Mouse (Mus musculus) limb, embryonic 15.5 days (tissue): Measurements from ENCODE around the gene Tmem203. TPM values are rescaled to one million over a fixed set of nuclear protein-coding genes. Genes with fewer than 3 reads are reported as not detected.
"Not testable (repeated sequence)": the region's sequence is repeated elsewhere in the genome, so short reads cannot be mapped to it uniquely, and the experiment has no call there.

Experiments
- ATAC-seq: fragments of 200-750 bp; cut with Nextera tagmentation; 2 replicates; pipeline ENCODE4 v1.8.0; 2017; ENCODE audit warnings: low read depth, moderate TSS enrichment; ENCODE audit not compliant: insufficient number of reproducible peaks, low FRiP score, low TSS enrichment
- H3K27ac ChIP-seq: fragments of 300-500 bp; sonication (generic); 2 replicates; pipeline ENCODE4 v1.5.1; 2015; ENCODE audit warnings: moderate library complexity, mild to moderate bottlenecking, inconsistent platforms
- H3K27me3 ChIP-seq: fragments of 300-500 bp; sonication (generic); 2 replicates; pipeline ENCODE4 v1.6.1; 2015; ENCODE audit warnings: inconsistent platforms
- H3K36me3 ChIP-seq: fragments of 300-500 bp; sonication (generic); 2 replicates; pipeline ENCODE4 v1.6.1; 2015; ENCODE audit warnings: inconsistent platforms
- H3K4me1 ChIP-seq: fragments of 300-500 bp; sonication (generic); 2 replicates; pipeline ENCODE4 v1.6.1; 2015; ENCODE audit warnings: inconsistent platforms
- H3K4me2 ChIP-seq: fragments of 300-500 bp; sonication (generic); 2 replicates; pipeline ENCODE4 v1.6.1; 2015; ENCODE audit warnings: mild to moderate bottlenecking, inconsistent platforms
- H3K4me3 ChIP-seq: fragments of 300-500 bp; sonication (generic); 2 replicates; pipeline ENCODE4 v1.5.1; 2015; ENCODE audit warnings: mild to moderate bottlenecking, inconsistent platforms
- H3K9ac ChIP-seq: fragments of 300-500 bp; sonication (generic); 2 replicates; pipeline ENCODE4 v1.6.1; 2015; ENCODE audit warnings: inconsistent platforms
- H3K9me3 ChIP-seq: fragments of 300-500 bp; sonication (generic); 2 replicates; pipeline ENCODE4 v1.6.1; 2016; ENCODE audit warnings: inconsistent platforms
- WGBS: fragments of 180-500 bp; shearing (Covaris S2); methylation state at CpG from one replicate; pipeline ENCODE4 v1.1.7; 2015; 5-methylcytosine and 5-hydroxymethylcytosine counted together
- polyA plus RNA-seq: library from polyadenylated mRNA; unstranded; fragments of >200 nt; fragmentation: Nextera tagmentation; extraction: Ambion mirVana; gene quantifications from 2 replicates; pipeline ENCODE4 v1.2.1, GENCODE M21; 2015

Tmem203 gene
- polyA plus RNA-seq, 1 experiment from 2014 or later = 21.4 TPM

- H3K36me3 ChIP-seq = peaks cover 47% of the 10 kb centered on the region
These were observed 8.8 kb upstream of the Tmem203 start, which contains the start of gene AL732309.1 for GRCm38 (mm10) chr2:25246183-25247072. AL732309.1 (minus strand) TSS chr2:25246863.

GRCm38 (mm10) chr2:25252331-25252730 lies 2.9 kb upstream of the Tmem203 start:
- H3K4me1 ChIP-seq = peaks cover 16% of the 10 kb centered on the region
- no peak overlapping the region for H3K4me2 ChIP-seq
- H3K9ac ChIP-seq = no peak overlapping the region
- no peak overlapping the region for H3K4me3 ChIP-seq
- no peaks in the 10 kb centered on the region for H3K27me3 ChIP-seq
- no peak overlapping the region for H3K27ac ChIP-seq
- no peaks in the 10 kb centered on the region for H3K9me3 ChIP-seq
- peaks cover 45% of the 10 kb centered on the region for H3K36me3 ChIP-seq
- WGBS = 79% methylated on average over 1 of the region's 1 CpGs
- ATAC-seq = no peak

More at GRCm38 (mm10) chr2:25246183-25247072, 8.8 kb upstream of the Tmem203 start, which contains the start of gene AL732309.1:
- H3K9ac ChIP-seq = no peak within 1 kb of the TSS
- H3K27ac ChIP-seq = no peak within 1 kb of the TSS; the same call in 1 of the 2 replicates
- no peak within 1 kb of the TSS for H3K4me2 ChIP-seq
- WGBS = 83% methylated on average over 10 of the region's 10 CpGs
- H3K27me3 ChIP-seq = peaks cover 26% of the 10 kb centered on the region
- ATAC-seq = no peak
- H3K4me3 ChIP-seq = no peak within 1 kb of the TSS
- H3K4me1 ChIP-seq = peaks cover 15% of the 10 kb centered on the region
- H3K9me3 ChIP-seq = no peaks in the 10 kb centered on the region

- not testable (repeated sequence) for H3K27me3 ChIP-seq, ATAC-seq, H3K27ac ChIP-seq, H3K9ac ChIP-seq, H3K9me3 ChIP-seq, H3K36me3 ChIP-seq
- H3K4me1 ChIP-seq = peaks cover 16% of the 10 kb centered on the region
- H3K4me2 ChIP-seq = peak overlapping the region; percentile 86
- H3K4me3 ChIP-seq = peak overlapping the region; percentile 99
- WGBS = 55% methylated on average over 12 of the region's 12 CpGs
These were observed 1.3 kb downstream of the Tmem203 start for GRCm38 (mm10) chr2:25256443-25257109.

GRCm38 (mm10) chr2:25257250-25257649 lies 2.0 kb downstream of the Tmem203 start:
- not testable (repeated sequence) for H3K9me3 ChIP-seq, H3K9ac ChIP-seq, H3K36me3 ChIP-seq, H3K4me2 ChIP-seq, ATAC-seq, H3K27me3 ChIP-seq, H3K27ac ChIP-seq, H3K4me3 ChIP-seq
- WGBS = 84% methylated on average over 5 of the region's 5 CpGs
- H3K4me1 ChIP-seq = peaks cover 21% of the 10 kb centered on the region

GRCm38 (mm10) chr2:25258887-25259286 lies 3.6 kb downstream of the Tmem203 start:
- Histone ChIP-seq H3K4me1 (peaks cover 33% of the 10 kb centered on the region), H3K36me3 (no peaks in the 10 kb centered on the region), H3K9me3 (no peaks in the 10 kb centered on the region), H3K27ac (no peak overlapping the region), H3K4me3 (no peak overlapping the region), H3K4me2 (no peak overlapping the region), H3K9ac (no peak overlapping the region), H3K27me3 (peaks cover 9% of the 10 kb centered on the region)
- WGBS = 61% methylated on average over 2 of the region's 2 CpGs
- no peak for ATAC-seq

GRCm38 (mm10) chr2:25261870-25262269 lies 6.6 kb downstream of the Tmem203 start:
- WGBS = 46% methylated on average over 12 of the region's 12 CpGs
- H3K36me3 ChIP-seq = no peaks in the 10 kb centered on the region
- no peak overlapping the region for H3K9ac ChIP-seq
- no peak; the same call in 1 of the 2 replicates for ATAC-seq
- peak overlapping the region; percentile 63 for H3K4me3 ChIP-seq
- H3K27me3 ChIP-seq = peaks cover 20% of the 10 kb centered on the region
- peak overlapping the region; percentile 98 for H3K4me2 ChIP-seq
- no peak overlapping the region; the same call in 1 of the 2 replicates for H3K27ac ChIP-seq
- H3K9me3 ChIP-seq = no peaks in the 10 kb centered on the region
- peaks cover 39% of the 10 kb centered on the region for H3K4me1 ChIP-seq

- Histone ChIP-seq H3K27me3 (peaks cover 20% of the 10 kb centered on the region), H3K36me3 (no peaks in the 10 kb centered on the region), H3K9me3 (no peaks in the 10 kb centered on the region), H3K4me1 (peaks cover 39% of the 10 kb centered on the region), H3K9ac (peak within 1 kb of the TSS; percentile 54), H3K4me2 (peak within 1 kb of the TSS; percentile 98), H3K4me3 (peak within 1 kb of the TSS; percentile 63), H3K27ac (no peak within 1 kb of the TSS; the same call in 1 of the 2 replicates)
- peak; percentile 97 for ATAC-seq
- under 1% methylated on average over 39 of the region's 39 CpGs for WGBS
These were observed 7.1 kb downstream of the Tmem203 start, which contains the start of gene Tprn for GRCm38 (mm10) chr2:25262291-25262767. Tprn (plus strand) TSS chr2:25262618.

- peaks cover 39% of the 10 kb centered on the region for H3K4me1 ChIP-seq
- H3K36me3 ChIP-seq = 0 out of 2 replicates have a peak, but pooled peaks cover 5% of the 10 kb centered on the region
- no peak overlapping the region for H3K27ac ChIP-seq
- peaks cover 20% of the 10 kb centered on the region for H3K27me3 ChIP-seq
- peak overlapping the region; percentile 54 for H3K9ac ChIP-seq
- 0 out of 2 replicates have a peak, but pooled peaks have one; percentile 7 for ATAC-seq
- peak overlapping the region; percentile 98 for H3K4me2 ChIP-seq
- WGBS = under 1% methylated on average over 56 of the region's 82 CpGs
- no peaks in the 10 kb centered on the region for H3K9me3 ChIP-seq
- peak overlapping the region; percentile 63 for H3K4me3 ChIP-seq
These were observed 7.8 kb downstream of the Tmem203 start for GRCm38 (mm10) chr2:25262795-25263622.

- Histone ChIP-seq H3K27ac (no peak overlapping the region), H3K4me2 (peak overlapping the region; percentile 98), H3K27me3 (peaks cover 20% of the 10 kb centered on the region), H3K9ac (peak overlapping the region; percentile 54), H3K9me3 (no peaks in the 10 kb centered on the region), H3K4me3 (peak overlapping the region; percentile 63), H3K36me3 (0 out of 2 replicates have a peak, but pooled peaks cover 12% of the 10 kb centered on the region), H3K4me1 (peaks cover 39% of the 10 kb centered on the region)
- no peak for ATAC-seq
- 20% methylated on average over 12 of the region's 12 CpGs for WGBS
These were observed 8.5 kb downstream of the Tmem203 start for GRCm38 (mm10) chr2:25263623-25264285.

- Histone ChIP-seq H3K9ac (0 out of 2 replicates have a peak overlapping the region, but pooled peaks have one; percentile 7), H3K27ac (no peak overlapping the region), H3K36me3 (peaks cover 17% of the 10 kb centered on the region; the same call in 1 of the 2 replicates), H3K4me3 (0 out of 2 replicates have a peak overlapping the region, but pooled peaks have one; percentile 63), H3K4me2 (no peak overlapping the region), H3K9me3 (no peaks in the 10 kb centered on the region), H3K4me1 (peaks cover 39% of the 10 kb centered on the region), H3K27me3 (peaks cover 20% of the 10 kb centered on the region)
- 73% methylated on average over 5 of the region's 5 CpGs for WGBS
- ATAC-seq = no peak
These were observed 9.0 kb downstream of the Tmem203 start for GRCm38 (mm10) chr2:25264286-25264660.
